16 mouse cellular contexts compared by ENCODE assay signal in the genomic region with DNA sequence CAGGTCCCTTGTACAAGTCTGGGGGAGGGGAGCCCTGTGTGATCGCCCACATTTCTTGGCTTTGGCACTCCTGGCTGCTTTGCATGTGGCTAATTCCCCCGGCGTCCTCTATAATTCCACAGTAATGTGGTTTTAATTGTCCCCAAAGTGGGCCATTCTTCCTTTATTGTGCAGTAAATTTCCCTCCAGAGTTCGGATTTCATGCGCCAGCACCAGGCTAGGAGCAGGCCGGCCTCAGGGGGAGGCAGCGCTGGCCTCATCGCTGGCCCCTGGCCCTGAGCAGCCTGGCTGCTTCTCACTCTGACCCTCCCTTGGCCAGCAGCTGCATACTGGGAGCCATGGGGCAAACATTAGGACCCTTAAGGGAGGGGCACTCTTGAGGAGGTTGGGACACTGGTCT.
A peak's percentile ranks its signal among the peaks of the same experiment; 100 is the strongest.
DNase-seq lines count a peak whose midpoint lies in the region; ATAC-seq and TF ChIP-seq lines count a peak whose summit lies in the region.
"Had no signal": no experiment of that assay in that cellular context is flagged by ENCODE, and none has a peak within 500 bp of the region (broad histone marks: within the 10 kb centered on the region; RNA-seq: fewer than 3 reads in every experiment).

No protein-coding gene starts in this region.

- H3K9me3 ChIP-seq in hindbrain, embryonic 12.5 days (replicated peaks), result no peaks in the 10 kb centered on the region
- no peaks in the 10 kb centered on the region for H3K9me3 ChIP-seq in hindbrain, embryonic 14.5 days (ENCODE audit: control insufficient read depth, low read length)
- H3K9me3 ChIP-seq in embryonic facial prominence, embryonic 14.5 days (ENCODE audit: control insufficient read depth, low read length), result no peaks in the 10 kb centered on the region
- H3K9me3 ChIP-seq in midbrain, postnatal 0 days (ENCODE audit: low read length), result no peaks in the 10 kb centered on the region
- H3K9me3 ChIP-seq: forebrain, embryonic 10.5 days; liver, embryonic 15.5 days had no signal

- 52% methylated on average over 8 of the region's 8 CpGs for whole genome bisulfite sequencing in hindbrain, embryonic 12.5 days
- 36% methylated on average over 8 of the region's 8 CpGs for WGBS in hindbrain, embryonic 14.5 days
- WGBS in embryonic facial prominence, embryonic 14.5 days, result 21% methylated on average over 8 of the region's 8 CpGs
- 56% methylated on average over 8 of the region's 8 CpGs for WGBS in midbrain, postnatal 0 days

- H3K4me2 ChIP-seq in hindbrain, embryonic 12.5 days (replicated peaks), result no peak overlapping the region
- H3K4me2 ChIP-seq in hindbrain, embryonic 14.5 days (replicated peaks), result no peak overlapping the region
- H3K4me2 ChIP-seq in embryonic facial prominence, embryonic 14.5 days (ENCODE audit: low read depth, low read length), result no peak overlapping the region
- no peak overlapping the region for H3K4me2 ChIP-seq in midbrain, postnatal 0 days (ENCODE audit: low read depth, low read length, poor library complexity, severe bottlenecking)
- H3K4me2 ChIP-seq: liver, embryonic 15.5 days had no signal

- H3K4me3 ChIP-seq in hindbrain, embryonic 12.5 days, result no peak overlapping the region
- no peak overlapping the region for H3K4me3 ChIP-seq in hindbrain, embryonic 14.5 days (replicated peaks; ENCODE audit: low read length)
- no peak overlapping the region for H3K4me3 ChIP-seq in embryonic facial prominence, embryonic 14.5 days (ENCODE audit: low read depth, low read length)
- no peak overlapping the region for H3K4me3 ChIP-seq in midbrain, postnatal 0 days (ENCODE audit: low read depth, low read length)
- H3K4me3 ChIP-seq: forebrain, embryonic 10.5 days; left cerebral cortex, adult 2 months; liver, embryonic 15.5 days had no signal

- H3K4me1 ChIP-seq in hindbrain, embryonic 12.5 days, result peaks cover 26% of the 10 kb centered on the region
- H3K4me1 ChIP-seq in hindbrain, embryonic 14.5 days (replicated peaks; ENCODE audit: control insufficient read depth, insufficient read depth, low read length), result 0 out of 2 replicates have a peak, but pooled peaks cover 7% of the 10 kb centered on the region
- peaks cover 21% of the 10 kb centered on the region for H3K4me1 ChIP-seq in embryonic facial prominence, embryonic 14.5 days (ENCODE audit: control insufficient read depth, insufficient read depth, low read length)
- H3K4me1 ChIP-seq in midbrain, postnatal 0 days (ENCODE audit: insufficient read depth, low read length), result no peaks in the 10 kb centered on the region; the same call in 1 of the 2 replicates
- H3K4me1 ChIP-seq: liver, embryonic 15.5 days had no signal

- H3K27ac ChIP-seq in hindbrain, embryonic 12.5 days, result peak overlapping the region; percentile 46; the same call in 1 of the 2 replicates
- no peak overlapping the region for H3K27ac ChIP-seq in hindbrain, embryonic 14.5 days
- no peak overlapping the region for H3K27ac ChIP-seq in embryonic facial prominence, embryonic 14.5 days (replicated peaks; ENCODE audit: low read depth, low read length)
- no peak overlapping the region for H3K27ac ChIP-seq in midbrain, postnatal 0 days (ENCODE audit: low read depth, low read length)
- H3K27ac ChIP-seq: forebrain, embryonic 10.5 days; left cerebral cortex, adult 2 months; liver, embryonic 15.5 days; macrophage had no signal

- no peak overlapping the region for H3K9ac ChIP-seq in hindbrain, embryonic 12.5 days
- no peak overlapping the region for H3K9ac ChIP-seq in hindbrain, embryonic 14.5 days
- H3K9ac ChIP-seq in embryonic facial prominence, embryonic 14.5 days (ENCODE audit: low read depth, low read length), result no peak overlapping the region
- H3K9ac ChIP-seq in midbrain, postnatal 0 days (replicated peaks; ENCODE audit: low read length, poor library complexity, severe bottlenecking), result no peak overlapping the region
- H3K9ac ChIP-seq: liver, embryonic 15.5 days had no signal

- DNase-seq in hindbrain, embryonic 14.5 days (ENCODE audit: low spot score), result no peak
- peak; percentile 59 for DNase-seq in embryonic facial prominence, embryonic 14.5 days (ENCODE audit: low spot score)
- DNase-seq in gastrocnemius, postnatal 25 days, result peak; percentile 72
- DNase-seq in midbrain, postnatal 0 days (ENCODE audit: low spot score), result peak; percentile 19
- DNase-seq: adrenal gland, postnatal 25 days; cerebellum, adult 18-20 months; kidney, postnatal 25 days; thymus, postnatal 4 days had no signal

- ATAC-seq in hindbrain, embryonic 12.5 days (ENCODE audit: low FRiP score), result no peak
- no peak for ATAC-seq in hindbrain, embryonic 14.5 days (ENCODE audit: low FRiP score)
- ATAC-seq in embryonic facial prominence, embryonic 14.5 days (ENCODE audit: low read depth), result peak; percentile 62; the same call in 1 of the 2 replicates
- no peak for ATAC-seq in midbrain, postnatal 0 days (ENCODE audit: low FRiP score)
- no peak for ATAC-seq in cerebellum, adult (ENCODE audit: insufficient number of reproducible peaks, low FRiP score, low TSS enrichment)
- no peak for ATAC-seq in inflammation-experienced regulatory T-cells, adult 6 months

- no peaks in the 10 kb centered on the region for H3K36me3 ChIP-seq in hindbrain, embryonic 12.5 days
- H3K36me3 ChIP-seq in hindbrain, embryonic 14.5 days (replicated peaks; ENCODE audit: control insufficient read depth, insufficient read depth), result no peaks in the 10 kb centered on the region
- no peaks in the 10 kb centered on the region for H3K36me3 ChIP-seq in embryonic facial prominence, embryonic 14.5 days (ENCODE audit: control insufficient read depth, insufficient read depth, low read length)
- H3K36me3 ChIP-seq in midbrain, postnatal 0 days (ENCODE audit: insufficient read depth, low read length), result no peaks in the 10 kb centered on the region
- H3K36me3 ChIP-seq: forebrain, embryonic 10.5 days; liver, embryonic 15.5 days had no signal

- peaks cover 8% of the 10 kb centered on the region for H3K27me3 ChIP-seq in hindbrain, embryonic 12.5 days
- H3K27me3 ChIP-seq in hindbrain, embryonic 14.5 days (ENCODE audit: control insufficient read depth, insufficient read depth, low read length), result 0 out of 2 replicates have a peak, but pooled peaks cover 1% of the 10 kb centered on the region
- H3K27me3 ChIP-seq in embryonic facial prominence, embryonic 14.5 days (replicated peaks; ENCODE audit: control insufficient read depth, insufficient read depth, low read length), result no peaks in the 10 kb centered on the region; the same call in 1 of the 2 replicates
- H3K27me3 ChIP-seq in midbrain, postnatal 0 days (ENCODE audit: insufficient read depth, low read length), result no peaks in the 10 kb centered on the region
- H3K27me3 ChIP-seq: CH12.LX; liver, embryonic 15.5 days had no signal

- no peak for TF ChIP-seq CTCF in midbrain, postnatal 0 days (IDR thresholded peaks at IDR 0.05)
